Mouse (Mus musculus) kidney, adult 2 months (tissue): ENCODE data around the gene Rnpep.

Experiments
- CTCF ChIP-seq: fragments of 200-500 bp; conservative IDR thresholded peaks from 2 replicates; pipeline ENCODE4 v1.5.1; 2011; ENCODE audit warnings: low read depth, mild to moderate bottlenecking, control low read depth, low read length, moderate library complexity, mixed read lengths; ENCODE audit not compliant: insufficient read depth, insufficient read length
- POLR2A ChIP-seq: fragments of 200-500 bp; IDR thresholded peaks from one replicate; pipeline ENCODE4 v1.6.1; 2011; ENCODE audit warnings: low read depth, low read length, control low read depth

GRCm38 (mm10) chr1:135280646-135281045, 3.2 kb downstream of the Rnpep start:
- TF ChIP-seq CTCF (no peak), POLR2A (no peak)
